Mouse (Mus musculus): ENCODE measurements at regions not wholly inside any gene's neighbourhood (a gene's known extent, or its start where the extent isn't known, plus 50 kb on each side); places are given as distances from the start of the nearest gene placed in this dataset.

GRCm38 (mm10) chr1:98192671-98193070, 97.2 kb upstream of the Pam start:
- no peak for DNase-seq (ENCODE audit: low spot score)
- no peak for TF ChIP-seq CTCF (IDR thresholded peaks at IDR 0.05)
- 27% methylated on average over 4 of the region's 4 CpGs for WGBS

GRCm38 (mm10) chr1:98192044-98192484, 96.6 kb upstream of the Pam start:
- 0 out of 2 replicates have a peak overlapping the region, but pooled peaks have one; percentile 19 for H3K9ac ChIP-seq (replicated peaks; ENCODE audit: low read length, poor library complexity, severe bottlenecking)
- peaks cover 2% of the 10 kb centered on the region; the same call in 1 of the 2 replicates for H3K4me1 ChIP-seq (ENCODE audit: insufficient read depth, low read length)
- H3K36me3 ChIP-seq (ENCODE audit: insufficient read depth, low read length): no peaks in the 10 kb centered on the region
- H3K27me3 ChIP-seq (ENCODE audit: insufficient read depth, low read length): no peaks in the 10 kb centered on the region
- DNase-seq (ENCODE audit: low spot score): no peak
- 16% methylated on average over 8 of the region's 8 CpGs for WGBS
- no peak for TF ChIP-seq CTCF (IDR thresholded peaks at IDR 0.05)
- peak overlapping the region; percentile 57 for H3K27ac ChIP-seq (ENCODE audit: low read depth, low read length)
- ATAC-seq (ENCODE audit: low FRiP score): no peak
- peak overlapping the region; percentile 1; the same call in 1 of the 2 replicates for H3K4me2 ChIP-seq (ENCODE audit: low read depth, low read length, poor library complexity, severe bottlenecking)
- no peaks in the 10 kb centered on the region for H3K9me3 ChIP-seq (ENCODE audit: low read length)
- H3K4me3 ChIP-seq (ENCODE audit: low read depth, low read length): no peak overlapping the region

More at GRCm38 (mm10) chr1:98192671-98193070, 97.2 kb upstream of the Pam start:
- Histone ChIP-seq H3K9ac (replicated peaks; ENCODE audit: low read length, poor library complexity, severe bottlenecking) (0 out of 2 replicates have a peak overlapping the region, but pooled peaks have one; percentile 19), H3K36me3 (ENCODE audit: insufficient read depth, low read length) (no peaks in the 10 kb centered on the region), H3K4me2 (ENCODE audit: low read depth, low read length, poor library complexity, severe bottlenecking) (no peak overlapping the region), H3K4me1 (ENCODE audit: insufficient read depth, low read length) (peaks cover 2% of the 10 kb centered on the region; the same call in 1 of the 2 replicates), H3K27me3 (ENCODE audit: insufficient read depth, low read length) (no peaks in the 10 kb centered on the region), H3K9me3 (ENCODE audit: low read length) (no peaks in the 10 kb centered on the region), H3K27ac (ENCODE audit: low read depth, low read length) (peak overlapping the region; percentile 57), H3K4me3 (ENCODE audit: low read depth, low read length) (no peak overlapping the region)
- ATAC-seq (ENCODE audit: low FRiP score): no peak

GRCm38 (mm10) chr1:98191331-98191730, 95.9 kb upstream of the Pam start:
- 5% methylated on average over 2 of the region's 2 CpGs for WGBS
- Histone ChIP-seq H3K9ac (replicated peaks; ENCODE audit: low read length, poor library complexity, severe bottlenecking) (no peak overlapping the region), H3K4me3 (ENCODE audit: low read depth, low read length) (no peak overlapping the region), H3K36me3 (ENCODE audit: insufficient read depth, low read length) (no peaks in the 10 kb centered on the region), H3K9me3 (ENCODE audit: low read length) (no peaks in the 10 kb centered on the region), H3K4me2 (ENCODE audit: low read depth, low read length, poor library complexity, severe bottlenecking) (no peak overlapping the region), H3K27ac (ENCODE audit: low read depth, low read length) (peak overlapping the region; percentile 74; the same call in 1 of the 2 replicates), H3K4me1 (ENCODE audit: insufficient read depth, low read length) (peaks cover 2% of the 10 kb centered on the region; the same call in 1 of the 2 replicates), H3K27me3 (ENCODE audit: insufficient read depth, low read length) (no peaks in the 10 kb centered on the region)
- ATAC-seq (ENCODE audit: low FRiP score): no peak
- no peak for TF ChIP-seq CTCF (IDR thresholded peaks at IDR 0.05)
- no peak for DNase-seq (ENCODE audit: low spot score)

GRCm38 (mm10) chr1:98190741-98191140, 95.3 kb upstream of the Pam start:
- WGBS: 11% methylated on average over 6 of the region's 6 CpGs
- H3K27ac ChIP-seq (ENCODE audit: low read depth, low read length): peak overlapping the region; percentile 74
- no peak overlapping the region for H3K4me3 ChIP-seq (ENCODE audit: low read depth, low read length)
- ATAC-seq (ENCODE audit: low FRiP score): 0 out of 2 replicates have a peak, but pooled peaks have one; percentile 44
- TF ChIP-seq CTCF (IDR thresholded peaks at IDR 0.05): no peak
- no peak for DNase-seq (ENCODE audit: low spot score)
- no peaks in the 10 kb centered on the region for H3K9me3 ChIP-seq (ENCODE audit: low read length)
- peak overlapping the region; percentile 20; the same call in 1 of the 2 replicates for H3K9ac ChIP-seq (replicated peaks; ENCODE audit: low read length, poor library complexity, severe bottlenecking)
- H3K4me2 ChIP-seq (ENCODE audit: low read depth, low read length, poor library complexity, severe bottlenecking): no peak overlapping the region
- peaks cover 2% of the 10 kb centered on the region; the same call in 1 of the 2 replicates for H3K4me1 ChIP-seq (ENCODE audit: insufficient read depth, low read length)
- no peaks in the 10 kb centered on the region for H3K36me3 ChIP-seq (ENCODE audit: insufficient read depth, low read length)
- H3K27me3 ChIP-seq (ENCODE audit: insufficient read depth, low read length): no peaks in the 10 kb centered on the region

GRCm38 (mm10) chr1:98189991-98190471, 94.6 kb upstream of the Pam start:
- no peak overlapping the region for H3K4me3 ChIP-seq (ENCODE audit: low read depth, low read length)
- H3K4me2 ChIP-seq (ENCODE audit: low read depth, low read length, poor library complexity, severe bottlenecking): no peak overlapping the region
- H3K27me3 ChIP-seq (ENCODE audit: insufficient read depth, low read length): no peaks in the 10 kb centered on the region
- H3K9me3 ChIP-seq (ENCODE audit: low read length): no peaks in the 10 kb centered on the region
- WGBS: 9% methylated on average over 6 of the region's 6 CpGs
- ATAC-seq (ENCODE audit: low FRiP score): peak; percentile 91
- peak; percentile 89 for DNase-seq (ENCODE audit: low spot score)
- H3K4me1 ChIP-seq (ENCODE audit: insufficient read depth, low read length): peaks cover 2% of the 10 kb centered on the region; the same call in 1 of the 2 replicates
- H3K9ac ChIP-seq (replicated peaks; ENCODE audit: low read length, poor library complexity, severe bottlenecking): no peak overlapping the region
- no peak for TF ChIP-seq CTCF (IDR thresholded peaks at IDR 0.05)
- no peaks in the 10 kb centered on the region for H3K36me3 ChIP-seq (ENCODE audit: insufficient read depth, low read length)
- peak overlapping the region; percentile 74 for H3K27ac ChIP-seq (ENCODE audit: low read depth, low read length)

GRCm38 (mm10) chr1:98180372-98180771, 84.9 kb upstream of the Pam start:
- no peaks in the 10 kb centered on the region for H3K9me3 ChIP-seq (ENCODE audit: low read length)
- no peak overlapping the region for H3K4me2 ChIP-seq (ENCODE audit: low read depth, low read length, poor library complexity, severe bottlenecking)
- H3K4me3 ChIP-seq (ENCODE audit: low read depth, low read length): no peak overlapping the region
- no peak for TF ChIP-seq CTCF (IDR thresholded peaks at IDR 0.05)
- no peaks in the 10 kb centered on the region for H3K27me3 ChIP-seq (ENCODE audit: insufficient read depth, low read length)
- WGBS: 11% methylated on average over 6 of the region's 6 CpGs
- DNase-seq (ENCODE audit: low spot score) (no peak), ATAC-seq (ENCODE audit: low FRiP score) (no peak)
- no peaks in the 10 kb centered on the region for H3K36me3 ChIP-seq (ENCODE audit: insufficient read depth, low read length)
- no peaks in the 10 kb centered on the region for H3K4me1 ChIP-seq (ENCODE audit: insufficient read depth, low read length)
- no peak overlapping the region for H3K27ac ChIP-seq (ENCODE audit: low read depth, low read length)
- H3K9ac ChIP-seq (replicated peaks; ENCODE audit: low read length, poor library complexity, severe bottlenecking): no peak overlapping the region

All from midbrain, postnatal 0 days (tissue).